Mouse (Mus musculus) MEL (cell line): ENCODE results near the gene Ms4a8a. TPM values are rescaled to one million over a fixed set of nuclear protein-coding genes. Genes with fewer than 3 reads are reported as not detected.

Experiments
- DNase-seq: peaks from one replicate; pipeline ENCODE4 v3.0.0; 2011; ENCODE audit warnings: low read depth, low spot score
- H3K27ac ChIP-seq: 2 replicates; pipeline ENCODE4 v1.5.1; 2012; ENCODE audit warnings: low read depth, mild to moderate bottlenecking, control low read depth, low read length, moderate library complexity; ENCODE audit not compliant: control insufficient read depth
- H3K27me3 ChIP-seq, 2 experiments: fragments of 150-350 bp in 1 of 2; sonication (generic) in 1 of 2; 2 replicates each; pipeline ENCODE4 v1.6.1; 2012; ENCODE audit warnings: low read length in 2 of 2, mild to moderate bottlenecking in 2 of 2, improper control_type of control experiment in 1 of 2, moderate library complexity in 1 of 2; ENCODE audit not compliant: insufficient read depth in 2 of 2, control insufficient read depth in 1 of 2
- H3K36me3 ChIP-seq, 2 experiments: 2 replicates each; pipeline ENCODE4 v1.6.1; 2012 to 2014; ENCODE audit warnings: low read length in 2 of 2, improper control_type of control experiment in 1 of 2, inconsistent platforms in 1 of 2, mild to moderate bottlenecking in 1 of 2; ENCODE audit not compliant: insufficient read depth in 2 of 2, control insufficient read depth in 1 of 2
- H3K4me1 ChIP-seq, 2 experiments: fragments of 150-350 bp in 1 of 2; sonication (generic) in 1 of 2; 2 replicates each; pipeline ENCODE4 v1.6.1; 2012; ENCODE audit warnings: low read length in 2 of 2, improper control_type of control experiment in 1 of 2, mild to moderate bottlenecking in 1 of 2; ENCODE audit not compliant: insufficient read depth in 2 of 2, control insufficient read depth in 1 of 2
- H3K4me3 ChIP-seq, 2 experiments: fragments of 150-350 bp in 1 of 2; sonication (generic) in 1 of 2; 2 replicates each; pipeline ENCODE4 v1.5.1; 2012; ENCODE audit warnings: low read depth in 2 of 2, low read length in 2 of 2, mild to moderate bottlenecking in 2 of 2, moderate library complexity in 2 of 2, control low read depth in 1 of 2, improper control_type of control experiment in 1 of 2; ENCODE audit not compliant: control insufficient read depth in 1 of 2, insufficient read depth in 1 of 2
- H3K79me2 ChIP-seq: 2 replicates; pipeline ENCODE4 v1.6.1; 2012; ENCODE audit warnings: mild to moderate bottlenecking, low read length, moderate library complexity; ENCODE audit not compliant: control insufficient read depth, poor library complexity, insufficient read depth
- H3K9ac ChIP-seq: 2 replicates; pipeline ENCODE4 v1.6.1; 2012; ENCODE audit warnings: low read depth, mild to moderate bottlenecking, control low read depth, low read length, moderate library complexity; ENCODE audit not compliant: control insufficient read depth, poor library complexity, severe bottlenecking
- H3K9me3 ChIP-seq: fragments of 150-350 bp; sonication (generic); replicated peaks from 2 replicates; pipeline ENCODE4 v1.6.1; 2012; ENCODE audit warnings: mild to moderate bottlenecking, low read length, improper control_type of control experiment, moderate library complexity; ENCODE audit not compliant: insufficient read depth
- CHD1 ChIP-seq: IDR thresholded peaks from 2 replicates; pipeline ENCODE4 v1.6.1; 2012; ENCODE audit warnings: low read depth, mild to moderate bottlenecking, inconsistent platforms, low read length, improper control_type of control experiment
- E2F4 ChIP-seq: IDR thresholded peaks from 2 replicates; pipeline ENCODE4 v1.6.1; 2011; ENCODE audit warnings: low read depth, low read length, improper control_type of control experiment, borderline replicate concordance
- ELF1 ChIP-seq: IDR thresholded peaks from 2 replicates; pipeline ENCODE4 v1.6.1; 2014; ENCODE audit warnings: low read depth, mild to moderate bottlenecking, inconsistent platforms, low read length, improper control_type of control experiment, moderate library complexity
- EP300 ChIP-seq, 2 experiments: IDR thresholded peaks; 2 replicates each; pipeline ENCODE4 v1.6.1; 2011; ENCODE audit warnings: improper control_type of control experiment in 2 of 2, low read length in 2 of 2, low read depth in 1 of 2, mild to moderate bottlenecking in 1 of 2
- ETS1 ChIP-seq: IDR thresholded peaks from 2 replicates; pipeline ENCODE4 v1.6.1; 2012; ENCODE audit warnings: low read depth, mild to moderate bottlenecking, inconsistent platforms, low read length, improper control_type of control experiment, moderate library complexity
- GABPA ChIP-seq: IDR thresholded peaks from 2 replicates; pipeline ENCODE4 v1.6.1; 2012; ENCODE audit warnings: low read depth, mild to moderate bottlenecking, inconsistent platforms, low read length, improper control_type of control experiment, moderate library complexity
- GATA1 ChIP-seq: IDR thresholded peaks from 2 replicates; pipeline ENCODE4 v1.6.1; 2011; ENCODE audit warnings: low read depth, low read length, improper control_type of control experiment
- HCFC1 ChIP-seq: IDR thresholded peaks from 2 replicates; pipeline ENCODE4 v1.6.1; 2012; ENCODE audit warnings: low read depth, mild to moderate bottlenecking, inconsistent platforms, low read length, improper control_type of control experiment, moderate library complexity
- JUND ChIP-seq: IDR thresholded peaks from 2 replicates; pipeline ENCODE4 v1.6.1; 2011; ENCODE audit warnings: low read depth, mild to moderate bottlenecking, improper control_type of control experiment, low read length
- MAFK ChIP-seq: IDR thresholded peaks from 2 replicates; pipeline ENCODE4 v1.6.1; 2011; ENCODE audit warnings: low read depth, mild to moderate bottlenecking, low read length, improper control_type of control experiment, borderline replicate concordance
- MAX ChIP-seq: IDR thresholded peaks from 2 replicates; pipeline ENCODE4 v1.6.1; 2011; ENCODE audit warnings: low read length, improper control_type of control experiment
- MAZ ChIP-seq: IDR thresholded peaks from 2 replicates; pipeline ENCODE4 v1.6.1; 2012; ENCODE audit warnings: low read depth, mild to moderate bottlenecking, inconsistent platforms, low read length, improper control_type of control experiment
- MEF2A ChIP-seq: IDR thresholded peaks from 2 replicates; pipeline ENCODE4 v1.6.1; 2014; ENCODE audit warnings: low read depth, mild to moderate bottlenecking, inconsistent platforms, low read length, improper control_type of control experiment; ENCODE audit not compliant: poor library complexity, insufficient replicate concordance, severe bottlenecking; ENCODE audit errors: extremely low read depth
- MXI1 ChIP-seq: IDR thresholded peaks from 2 replicates; pipeline ENCODE4 v1.6.1; 2011; ENCODE audit warnings: mild to moderate bottlenecking, low read depth, low read length, improper control_type of control experiment
- MYB ChIP-seq: IDR thresholded peaks from 2 replicates; pipeline ENCODE4 v1.6.1; 2011; ENCODE audit warnings: mild to moderate bottlenecking, low read depth, low read length, improper control_type of control experiment
- MYC ChIP-seq: IDR thresholded peaks from 2 replicates; pipeline ENCODE4 v1.6.1; 2011; ENCODE audit warnings: low read depth, mild to moderate bottlenecking, low read length, improper control_type of control experiment, moderate library complexity
- NELFE ChIP-seq: IDR thresholded peaks from 2 replicates; pipeline ENCODE4 v1.6.1; 2011; ENCODE audit warnings: low read depth, low read length, improper control_type of control experiment
- POLR2AphosphoS2 ChIP-seq: IDR thresholded peaks from 2 replicates; pipeline ENCODE4 v1.6.1; 2011; ENCODE audit warnings: low read length, improper control_type of control experiment
- POLR2AphosphoS5 ChIP-seq: IDR thresholded peaks from 2 replicates; pipeline ENCODE4 v1.6.1; 2012; ENCODE audit warnings: low read depth, borderline replicate concordance, mild to moderate bottlenecking, inconsistent platforms, low read length, moderate library complexity, mixed read lengths
- RAD21 ChIP-seq: IDR thresholded peaks from 2 replicates; pipeline ENCODE4 v1.6.1; 2011; ENCODE audit warnings: mild to moderate bottlenecking, low read depth, low read length, improper control_type of control experiment
- SMC3 ChIP-seq: IDR thresholded peaks from 2 replicates; pipeline ENCODE4 v1.6.1; 2011; ENCODE audit warnings: low read depth, low read length, improper control_type of control experiment
- TAL1 ChIP-seq: IDR thresholded peaks from 2 replicates; pipeline ENCODE4 v1.6.1; 2012; ENCODE audit warnings: mild to moderate bottlenecking, inconsistent platforms, low read length, moderate library complexity, mixed read lengths
- TBP ChIP-seq: IDR thresholded peaks from 2 replicates; pipeline ENCODE4 v1.8.0; 2011; ENCODE audit warnings: low read depth, low read length, improper control_type of control experiment
- UBTF ChIP-seq: IDR thresholded peaks from 2 replicates; pipeline ENCODE4 v1.6.1; 2012; ENCODE audit warnings: low read depth, mild to moderate bottlenecking, inconsistent platforms, low read length, improper control_type of control experiment, moderate library complexity, borderline replicate concordance; ENCODE audit not compliant: insufficient read depth
- ZC3H11A ChIP-seq: IDR thresholded peaks from 2 replicates; pipeline ENCODE4 v1.6.1; 2012; ENCODE audit warnings: low read depth, mild to moderate bottlenecking, inconsistent platforms, low read length, improper control_type of control experiment
- ZMIZ1 ChIP-seq: IDR thresholded peaks from 2 replicates; pipeline ENCODE4 v1.6.1; 2012; ENCODE audit warnings: low read depth, mild to moderate bottlenecking, inconsistent platforms, low read length, improper control_type of control experiment, moderate library complexity
- ZNF384 ChIP-seq: IDR thresholded peaks from 2 replicates; pipeline ENCODE4 v1.6.1; 2012; ENCODE audit warnings: low read depth, mild to moderate bottlenecking, inconsistent platforms, low read length, improper control_type of control experiment
- polyA plus RNA-seq, 2 experiments: library from polyadenylated mRNA; stranded (reverse) in 1 of 2; unstranded in 1 of 2; fragments of >175 nt in 1 of 2; fragments of >200 nt in 1 of 2; gene quantifications; 2 replicates each; pipeline versions ENCODE4 v1.2.1 to v1.2.4; 2012; ENCODE audit warnings: low replicate concordance in 2 of 2, low read depth in 1 of 2; ENCODE audit not compliant: insufficient read length in 2 of 2, insufficient read depth in 1 of 2, missing spikeins in 1 of 2
- total RNA-seq: library from RNA; depleted of rRNA; stranded (reverse); fragments of 300-350 nt; gene quantifications from 2 replicates; pipeline ENCODE4 v1.2.3, GENCODE M21; 2012

Gene Ms4a8a
- total and polyA plus RNA-seq, 3 experiments = not detected

DNA sequence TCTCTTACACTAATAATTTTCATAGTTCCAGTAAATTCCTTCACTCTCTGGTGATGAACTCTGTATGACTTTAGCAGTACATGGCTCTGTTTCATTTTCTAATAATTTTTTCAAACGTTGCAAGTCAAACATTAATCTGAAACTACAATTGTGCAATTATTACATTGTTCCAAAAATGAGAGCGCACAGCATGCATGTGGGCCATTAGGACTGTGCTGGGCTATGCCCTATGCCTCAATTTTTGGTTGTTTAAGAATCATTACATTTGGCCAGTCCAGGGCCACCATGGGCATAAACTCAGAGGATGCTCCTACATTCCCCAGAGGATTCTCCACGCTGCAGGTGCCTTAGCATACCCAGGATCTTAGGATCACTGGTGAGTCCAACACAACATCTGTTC is 27.6 kb downstream of the Ms4a8a start:
- TF ChIP-seq HCFC1 (no peak), EP300 (IDR thresholded peaks at IDR 0.05; ENCODE audit: low read depth in 1 of 2, low read length in 2 of 2) (no peak), MYC (no peak), MAX (no peak), POLR2AphosphoS2 (no peak), MXI1 (no peak), TAL1 (no peak), NELFE (no peak), JUND (no peak), ETS1 (no peak), MYB (no peak), POLR2AphosphoS5 (no peak), SMC3 (no peak), ZC3H11A (no peak), CHD1 (no peak), GABPA (no peak), ZMIZ1 (no peak), ZNF384 (no peak), MAZ (no peak)
- DNase-seq = no peak
- Histone ChIP-seq H3K36me3 (no peaks in the 10 kb centered on the region), H3K4me3 (no peak overlapping the region), H3K27me3 (peaks cover 2 to 4% of the 10 kb centered on the region in 2 experiments; a peak in 3 of 4 replicates), H3K4me1 (no peaks in the 10 kb centered on the region), H3K9ac (no peak overlapping the region), H3K79me2 (no peaks in the 10 kb centered on the region), H3K9me3 (no peaks in the 10 kb centered on the region), H3K27ac (no peak overlapping the region)

DNA sequence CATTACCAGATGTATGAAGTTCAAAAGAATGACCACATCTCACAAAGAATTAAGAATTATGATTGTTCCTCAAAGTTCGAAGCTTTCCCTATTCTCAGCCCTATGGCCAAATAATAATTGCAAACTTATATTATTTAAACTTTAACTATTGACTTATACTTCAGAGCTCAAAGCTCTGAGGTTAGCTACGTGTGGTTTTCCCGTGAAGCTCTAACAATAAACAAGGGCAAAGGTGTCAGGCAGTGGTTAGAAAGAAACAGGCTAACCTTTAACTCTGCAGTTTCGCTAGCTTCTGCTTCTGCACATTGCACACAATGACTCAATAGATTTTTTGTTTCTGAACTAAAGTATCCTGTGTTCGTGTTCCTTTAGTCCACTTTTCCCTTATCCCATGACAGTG is 28.0 kb downstream of the Ms4a8a start:
- DNase-seq = no peak
- no peaks in the 10 kb centered on the region for H3K79me2 ChIP-seq
- H3K4me3 ChIP-seq = no peak overlapping the region
- no peak for TF ChIP-seq ELF1
- TF ChIP-seq TAL1 = no peak
- no peak for TF ChIP-seq ZNF384
- TF ChIP-seq TBP = no peak
- no peak for TF ChIP-seq NELFE
- no peak for TF ChIP-seq E2F4
- TF ChIP-seq MEF2A = no peak
- no peak for TF ChIP-seq UBTF
- no peak for TF ChIP-seq POLR2AphosphoS2
- no peak for TF ChIP-seq ETS1
- TF ChIP-seq MAFK = no peak
- TF ChIP-seq MXI1 = no peak
- TF ChIP-seq MAX = no peak
- no peak for TF ChIP-seq RAD21
- no peak for TF ChIP-seq GATA1
- TF ChIP-seq CHD1 = no peak
- H3K27me3 ChIP-seq = peaks cover 2 to 4% of the 10 kb centered on the region in 2 experiments; a peak in 3 of 4 replicates
- H3K9me3 ChIP-seq = no peaks in the 10 kb centered on the region
- no peak overlapping the region for H3K9ac ChIP-seq
- H3K27ac ChIP-seq = no peak overlapping the region
- no peaks in the 10 kb centered on the region; a peak in 1 of 4 replicates for H3K36me3 ChIP-seq
- no peaks in the 10 kb centered on the region for H3K4me1 ChIP-seq
